Mouse (Mus musculus) kidney, postnatal 0 days (tissue): ENCODE measurements around the gene Fam129b. TPM values are rescaled to one million over a fixed set of nuclear protein-coding genes. Genes with fewer than 3 reads are reported as not detected.

Experiments
- ATAC-seq: fragments of 200-750 bp; cut with Nextera tagmentation; replicated peaks from 2 replicates; pipeline ENCODE4 v1.8.0; 2017; ENCODE audit warnings: low read depth, moderate number of reproducible peaks, moderate TSS enrichment, moderate library complexity; ENCODE audit not compliant: low FRiP score
- DNase-seq: peaks from one replicate; pipeline ENCODE4 v3.0.0-alpha.2; 2016; ENCODE audit warnings: low spot score
- H3K27ac ChIP-seq: fragments of 300-500 bp; sonication (generic); 2 replicates; pipeline ENCODE4 v1.5.1; 2014; ENCODE audit warnings: mild to moderate bottlenecking
- H3K27me3 ChIP-seq: fragments of 300-500 bp; sonication (generic); 2 replicates; pipeline ENCODE4 v1.6.1; 2014; ENCODE audit warnings: low read length, mixed read lengths; ENCODE audit not compliant: insufficient read depth
- H3K36me3 ChIP-seq: fragments of 300-500 bp; sonication (generic); 2 replicates; pipeline ENCODE4 v1.6.1; 2014; ENCODE audit warnings: low read length, mixed read lengths; ENCODE audit not compliant: insufficient read depth
- H3K4me1 ChIP-seq: fragments of 300-500 bp; sonication (generic); replicated peaks from 2 replicates; pipeline ENCODE4 v1.6.1; 2014; ENCODE audit warnings: antibody characterized with exemption, low read length, mixed read lengths; ENCODE audit not compliant: insufficient read depth
- H3K4me2 ChIP-seq: fragments of 300-500 bp; sonication (generic); 2 replicates; pipeline ENCODE4 v1.6.1; 2014; ENCODE audit warnings: mild to moderate bottlenecking, low read length, moderate library complexity, mixed read lengths
- H3K4me3 ChIP-seq: fragments of 300-500 bp; sonication (generic); replicated peaks from 2 replicates; pipeline ENCODE4 v1.5.1; 2014; ENCODE audit warnings: low read depth, low read length
- H3K9ac ChIP-seq: fragments of 300-500 bp; sonication (generic); 2 replicates; pipeline ENCODE4 v1.6.1; 2014; ENCODE audit warnings: low read depth, low read length
- H3K9me3 ChIP-seq: fragments of 300-500 bp; sonication (generic); replicated peaks from 2 replicates; pipeline ENCODE4 v1.6.1; 2016; ENCODE audit warnings: low read length, inconsistent platforms, mixed read lengths
- CTCF ChIP-seq: IDR thresholded peaks from 2 replicates; pipeline ENCODE4 v1.5.1; 2016; ENCODE audit warnings: antibody characterized with exemption, low read depth, mild to moderate bottlenecking, moderate library complexity
- WGBS: fragments of 180-500 bp; shearing (Covaris S2); extraction: QIAGEN DNeasy Blood & Tissue Kit; methylation state at CpG from one replicate; pipeline ENCODE4 v1.1.7; 2014; 5-methylcytosine and 5-hydroxymethylcytosine counted together
- polyA plus RNA-seq: library from polyadenylated mRNA; unstranded; fragments of >200 nt; fragmentation: Nextera tagmentation; extraction: Ambion mirVana; gene quantifications from 2 replicates; pipeline ENCODE4 v1.2.1, GENCODE M21; 2015

The Fam129b gene
- polyA plus RNA-seq, 1 experiment from 2014 or later = 42.2 TPM

GRCm38 (mm10) chr2:32841099-32841498 lies 34.8 kb upstream of the Fam129b start:
- Histone ChIP-seq H3K4me1 (no peaks in the 10 kb centered on the region), H3K27me3 (no peaks in the 10 kb centered on the region), H3K9me3 (no peaks in the 10 kb centered on the region), H3K9ac (no peak overlapping the region), H3K4me2 (no peak overlapping the region), H3K4me3 (no peak overlapping the region), H3K27ac (no peak overlapping the region), H3K36me3 (no peaks in the 10 kb centered on the region)
- WGBS = 31% methylated on average over 5 of the region's 5 CpGs
- no peak for TF ChIP-seq CTCF
- no peak for ATAC-seq
- DNase-seq = no peak

GRCm38 (mm10) chr2:32842558-32842957 lies 33.4 kb upstream of the Fam129b start:
- no peaks in the 10 kb centered on the region for H3K4me1 ChIP-seq
- no peak overlapping the region for H3K9ac ChIP-seq
- no peak overlapping the region for H3K4me3 ChIP-seq
- DNase-seq = no peak
- H3K27me3 ChIP-seq = no peaks in the 10 kb centered on the region
- no peak for ATAC-seq
- H3K27ac ChIP-seq = no peak overlapping the region
- no peaks in the 10 kb centered on the region for H3K9me3 ChIP-seq
- TF ChIP-seq CTCF = peak; percentile 61
- no peaks in the 10 kb centered on the region for H3K36me3 ChIP-seq
- 42% methylated on average over 4 of the region's 4 CpGs for WGBS
- no peak overlapping the region for H3K4me2 ChIP-seq

GRCm38 (mm10) chr2:32845572-32846100 lies 30.3 kb upstream of the Fam129b start:
- peak overlapping the region; percentile 70 for H3K4me3 ChIP-seq
- TF ChIP-seq CTCF = no peak
- H3K27me3 ChIP-seq = no peaks in the 10 kb centered on the region
- no peaks in the 10 kb centered on the region for H3K36me3 ChIP-seq
- H3K4me2 ChIP-seq = peak overlapping the region; percentile 78
- H3K27ac ChIP-seq = peak overlapping the region; percentile 85
- no peaks in the 10 kb centered on the region for H3K9me3 ChIP-seq
- no peak for DNase-seq
- no peaks in the 10 kb centered on the region for H3K4me1 ChIP-seq
- ATAC-seq = no peak
- peak overlapping the region; percentile 75 for H3K9ac ChIP-seq
- WGBS = 4% methylated on average over 12 of the region's 12 CpGs

GRCm38 (mm10) chr2:32846101-32846804 lies 29.7 kb upstream of the Fam129b start:
- Histone ChIP-seq H3K4me2 (peak overlapping the region; percentile 78), H3K27ac (peak overlapping the region; percentile 85), H3K4me3 (peak overlapping the region; percentile 70), H3K4me1 (no peaks in the 10 kb centered on the region), H3K36me3 (no peaks in the 10 kb centered on the region), H3K27me3 (no peaks in the 10 kb centered on the region), H3K9me3 (no peaks in the 10 kb centered on the region), H3K9ac (peak overlapping the region; percentile 75)
- WGBS = under 1% methylated on average over 33 of the region's 33 CpGs
- DNase-seq = peak; percentile 77
- peak; percentile 38; the same call in 1 of the 2 replicates for ATAC-seq
- TF ChIP-seq CTCF = peak; percentile 15; the same call in 1 of the 2 replicates

GRCm38 (mm10) chr2:32846805-32847467 lies 29.0 kb upstream of the Fam129b start, which contains the start of gene Stxbp1:
Gene Stxbp1, minus strand, starts transcription at chr2:32847245.
- DNase-seq = peak; percentile 94
- peak within 1 kb of the TSS; percentile 85 for H3K27ac ChIP-seq
- no peak for TF ChIP-seq CTCF
- no peaks in the 10 kb centered on the region for H3K27me3 ChIP-seq
- no peaks in the 10 kb centered on the region for H3K4me1 ChIP-seq
- H3K4me3 ChIP-seq = peak within 1 kb of the TSS; percentile 70
- peak within 1 kb of the TSS; percentile 78 for H3K4me2 ChIP-seq
- under 1% methylated on average over 74 of the region's 78 CpGs for WGBS
- peak within 1 kb of the TSS; percentile 75 for H3K9ac ChIP-seq
- no peaks in the 10 kb centered on the region for H3K36me3 ChIP-seq
- H3K9me3 ChIP-seq = no peaks in the 10 kb centered on the region
- ATAC-seq = peak; percentile 94

- no peak for ATAC-seq
- Histone ChIP-seq H3K4me1 (no peaks in the 10 kb centered on the region), H3K36me3 (no peaks in the 10 kb centered on the region), H3K9me3 (no peaks in the 10 kb centered on the region), H3K9ac (no peak overlapping the region), H3K27ac (no peak overlapping the region), H3K4me3 (0 out of 2 replicates have a peak overlapping the region, but pooled peaks have one; percentile 70), H3K27me3 (no peaks in the 10 kb centered on the region), H3K4me2 (peak overlapping the region; percentile 78)
- 48% methylated on average over 6 of the region's 6 CpGs for WGBS
- DNase-seq = no peak
- no peak for TF ChIP-seq CTCF
These were observed 28.5 kb upstream of the Fam129b start for GRCm38 (mm10) chr2:32847468-32847821.
